Mouse (Mus musculus) testis, postnatal 10 days (tissue): Measurements from ENCODE around the gene Ric8b.

Experiments
- DNase-seq: peaks from one replicate; pipeline ENCODE4 v3.0.0; 2021; ENCODE audit warnings: low spot score

Gene Ric8b

DNA sequence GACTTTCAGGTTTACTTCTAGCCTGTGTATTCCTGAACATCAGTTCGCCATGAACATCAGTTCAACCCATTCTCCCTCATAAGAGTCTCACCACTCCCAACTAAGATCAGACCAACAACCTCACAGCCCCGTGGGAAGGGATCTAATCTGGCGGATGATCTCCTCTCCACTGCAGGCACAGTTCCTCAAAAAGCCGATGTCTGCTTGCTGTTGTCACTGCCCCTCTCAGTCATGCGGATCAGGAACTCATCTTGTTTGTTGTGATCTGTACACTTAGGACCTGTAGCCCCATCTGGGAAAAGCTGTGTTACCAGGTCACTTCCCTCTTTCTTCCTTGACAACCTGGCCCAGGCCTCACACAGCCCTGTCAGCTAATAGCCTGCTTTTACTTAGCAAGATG, 45.7 kb downstream of the Ric8b start:
- no peak for DNase-seq

DNA sequence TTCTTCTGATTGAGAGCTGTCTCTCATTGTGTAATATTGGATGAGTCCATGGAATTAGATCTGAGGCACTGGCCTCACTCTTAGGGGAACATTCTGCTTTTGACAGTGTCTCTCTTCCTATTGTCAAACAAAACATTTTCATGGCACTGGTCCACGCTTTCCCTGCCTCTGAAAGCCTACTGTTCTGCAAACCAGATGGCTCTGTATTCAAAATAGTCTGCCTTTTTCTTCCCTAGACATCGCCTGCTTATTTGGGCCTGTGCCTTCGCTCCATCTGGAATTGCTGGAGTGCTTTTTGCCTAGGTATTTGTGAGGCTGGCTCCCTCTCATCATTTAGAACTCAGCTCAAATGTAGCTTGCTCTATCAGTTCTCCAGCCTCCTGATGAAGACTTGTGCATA, 46.3 kb downstream of the Ric8b start:
- DNase-seq: no peak

DNA sequence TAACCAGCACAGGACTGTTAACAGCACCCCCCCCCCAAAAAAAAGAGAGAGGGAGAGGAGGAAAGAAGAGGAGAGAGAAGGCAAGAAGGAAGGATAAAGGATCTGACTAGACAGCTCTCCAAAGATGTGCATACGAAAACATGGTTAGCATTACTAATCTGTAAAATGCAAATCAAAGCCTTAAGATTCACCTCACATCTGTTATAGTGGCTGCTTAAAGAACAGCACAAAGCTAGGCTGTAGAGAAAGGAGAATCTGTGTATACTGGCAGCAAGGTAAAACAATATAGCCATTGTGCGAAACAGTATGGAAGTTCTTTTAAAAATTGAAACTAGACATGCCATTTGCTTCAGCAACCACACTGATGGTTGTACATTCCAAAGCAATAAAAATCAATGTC, 49.1 kb downstream of the Ric8b start:
- DNase-seq: no peak

DNA sequence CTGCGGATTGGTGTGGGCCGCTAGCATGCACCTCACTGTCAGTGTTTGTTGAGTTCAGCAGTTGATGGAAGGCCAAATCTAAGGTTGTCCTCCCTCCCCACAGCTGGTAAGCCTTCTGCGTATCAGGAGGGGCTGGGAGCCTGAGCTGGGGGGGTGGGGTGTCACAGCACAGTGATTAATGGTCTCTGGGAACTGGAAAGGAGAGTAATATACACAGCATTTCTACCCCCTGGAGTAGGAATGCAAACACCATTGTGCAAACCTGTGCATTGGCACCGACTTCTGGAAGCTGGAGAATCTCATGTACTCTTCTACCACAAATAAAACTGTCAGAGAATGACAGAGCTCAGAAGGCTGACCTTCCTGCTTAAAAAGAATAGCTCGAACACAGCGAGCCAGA, 50.2 kb downstream of the Ric8b start:
- DNase-seq: no peak

DNA sequence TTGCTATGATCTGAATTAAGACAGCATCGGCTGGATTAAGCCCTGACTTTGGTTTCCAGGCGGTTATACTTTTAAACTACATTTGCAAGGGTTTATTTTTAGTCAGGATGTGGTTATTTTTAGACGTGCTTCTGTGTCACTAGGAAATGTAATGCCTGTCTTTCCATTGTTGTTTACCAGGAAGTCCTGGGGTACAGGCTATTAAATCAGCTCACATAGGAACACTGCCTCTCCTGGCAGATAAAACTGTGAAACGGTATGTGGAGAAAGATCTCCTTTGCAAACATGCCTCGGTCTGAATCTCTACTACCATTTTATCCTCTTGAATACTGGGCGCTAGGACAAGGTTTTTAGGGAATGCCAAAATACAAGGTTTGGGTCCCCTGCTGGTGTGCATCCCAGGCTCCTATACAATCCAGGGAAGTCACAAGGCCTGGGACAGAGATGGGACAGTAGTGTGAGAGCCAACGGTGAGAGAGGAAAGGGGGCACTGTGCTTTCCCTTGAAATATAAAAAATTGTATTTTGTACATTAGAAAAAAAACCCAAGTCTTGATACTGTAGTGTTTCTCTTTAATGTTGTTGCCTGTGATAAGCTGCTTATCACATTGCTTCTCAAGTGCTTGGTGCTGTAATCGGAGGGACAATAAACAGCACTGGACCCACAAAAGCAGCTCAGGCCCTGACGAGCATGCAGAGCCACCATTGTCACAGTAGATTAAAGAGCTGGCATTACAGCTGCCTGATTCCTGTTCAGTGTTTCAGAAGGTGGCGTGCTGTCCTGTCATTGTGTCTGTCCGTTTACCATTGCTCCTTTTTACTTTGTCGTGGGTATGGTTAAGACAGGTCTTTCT, 51.7 kb downstream of the Ric8b start:
- DNase-seq: no peak

DNA sequence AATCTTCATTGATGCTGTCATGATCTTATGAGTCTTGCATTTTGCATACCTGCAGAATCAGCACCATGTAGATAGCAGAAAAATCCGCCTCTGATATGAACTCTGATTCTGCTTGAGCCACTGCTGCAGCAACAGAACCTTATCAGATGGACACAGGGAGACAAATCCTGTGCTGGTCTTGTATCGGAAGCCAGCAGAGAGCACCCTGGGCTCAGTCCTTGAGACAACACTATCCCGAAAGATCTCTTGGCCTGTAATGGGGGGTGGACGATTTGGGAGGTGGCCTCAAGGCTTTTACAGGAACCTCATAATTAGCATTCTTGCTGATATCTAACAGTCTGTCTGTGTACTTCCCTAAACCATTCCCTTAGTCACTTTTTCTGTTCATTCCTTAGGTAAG, 57.8 kb downstream of the Ric8b start:
- DNase-seq: no peak

DNA sequence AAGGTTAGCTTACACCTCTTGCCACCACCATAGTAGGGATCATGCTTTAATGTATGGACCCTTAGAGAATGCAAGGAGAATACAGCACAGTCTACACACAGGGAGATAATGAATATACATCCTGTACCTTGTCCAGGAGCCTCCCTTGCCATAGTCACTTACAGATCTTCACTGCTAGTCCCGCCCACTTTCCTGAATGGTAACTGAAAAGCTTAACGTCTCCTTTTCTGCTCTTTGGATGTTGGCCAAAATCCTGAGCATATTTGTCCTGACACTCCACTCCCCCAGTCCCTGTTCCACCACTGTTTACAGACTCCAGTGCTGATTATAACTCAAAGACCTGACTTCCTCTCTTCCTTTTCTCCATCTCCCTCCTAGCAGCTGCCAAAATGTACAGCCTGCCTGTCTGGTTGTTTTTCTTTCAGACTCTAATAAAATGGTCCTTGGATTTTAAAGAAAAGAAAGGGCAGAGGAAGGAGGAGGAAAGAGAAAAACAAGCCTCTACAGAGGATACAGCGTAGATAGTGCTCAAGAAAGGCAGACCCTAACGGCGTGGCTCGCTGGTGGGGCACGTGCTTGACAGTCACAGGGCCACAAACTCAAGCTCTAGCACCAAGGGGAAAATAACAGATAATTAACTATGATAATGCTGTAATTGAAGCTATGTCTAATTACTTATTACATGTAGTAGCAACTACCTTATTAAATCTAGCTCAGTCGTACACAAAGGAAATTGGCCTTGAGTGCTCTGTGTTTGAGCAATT, 59.4 kb downstream of the Ric8b start:
- peak; percentile 38 for DNase-seq

DNA sequence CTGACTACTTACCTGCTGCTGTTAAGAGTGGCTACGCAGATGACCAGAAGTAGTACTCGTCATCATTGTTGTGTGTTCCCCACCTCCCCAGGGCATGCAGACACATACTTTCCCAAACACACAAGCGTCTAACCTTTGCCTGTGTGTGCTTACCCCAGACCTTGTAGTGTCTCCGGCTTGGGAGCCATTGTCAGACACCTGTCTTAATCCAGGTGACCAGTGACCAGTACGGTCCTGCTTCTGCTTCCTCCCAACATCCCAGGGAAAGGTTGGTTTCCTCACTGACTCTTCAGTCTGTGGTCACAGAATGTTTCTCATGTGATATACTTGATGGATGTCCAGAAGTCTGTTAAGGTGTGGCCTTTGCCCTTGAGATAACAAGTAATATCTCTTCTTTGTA, 62.9 kb downstream of the Ric8b start:
- DNase-seq: peak; percentile 31

DNA sequence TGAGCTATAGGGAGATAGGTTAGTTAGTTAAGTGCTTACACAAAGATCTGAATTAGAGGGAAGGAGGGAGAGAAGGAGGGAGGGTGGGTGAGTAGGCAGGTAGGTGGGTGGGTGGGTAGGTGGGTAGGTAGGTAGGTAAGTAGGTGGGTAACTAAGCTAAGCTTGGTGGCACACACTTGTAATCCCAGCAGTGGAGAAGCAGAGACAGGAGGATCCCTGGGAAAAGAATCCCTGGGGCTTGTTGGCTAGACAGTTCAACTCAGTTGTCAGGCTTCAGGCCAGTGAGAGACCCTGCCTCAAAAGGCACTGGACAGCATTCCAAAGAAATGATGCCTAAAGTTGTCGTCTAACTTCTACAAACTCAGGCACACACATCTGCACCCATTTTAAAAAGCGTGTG, 64.0 kb downstream of the Ric8b start:
- DNase-seq: peak; percentile 14

DNA sequence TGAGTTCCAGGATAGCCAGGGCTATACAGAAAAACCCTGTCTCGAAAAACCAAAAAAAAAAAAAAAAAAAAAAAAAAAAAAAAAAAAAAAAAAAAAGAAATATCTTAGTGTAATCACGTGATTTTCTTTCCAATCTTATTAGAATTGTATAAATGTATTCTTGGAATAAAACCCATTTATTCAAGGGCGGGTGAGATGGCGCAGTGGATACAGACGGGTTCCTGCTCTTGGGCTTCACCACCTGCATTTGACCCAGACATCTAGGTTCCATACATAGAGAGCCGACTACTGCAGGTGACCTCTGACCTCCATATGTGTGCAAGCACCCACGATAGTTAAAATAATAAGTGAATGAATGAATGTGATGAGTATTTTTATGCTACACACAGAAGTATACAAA, 65.3 kb downstream of the Ric8b start:
- DNase-seq: peak; percentile 20

DNA sequence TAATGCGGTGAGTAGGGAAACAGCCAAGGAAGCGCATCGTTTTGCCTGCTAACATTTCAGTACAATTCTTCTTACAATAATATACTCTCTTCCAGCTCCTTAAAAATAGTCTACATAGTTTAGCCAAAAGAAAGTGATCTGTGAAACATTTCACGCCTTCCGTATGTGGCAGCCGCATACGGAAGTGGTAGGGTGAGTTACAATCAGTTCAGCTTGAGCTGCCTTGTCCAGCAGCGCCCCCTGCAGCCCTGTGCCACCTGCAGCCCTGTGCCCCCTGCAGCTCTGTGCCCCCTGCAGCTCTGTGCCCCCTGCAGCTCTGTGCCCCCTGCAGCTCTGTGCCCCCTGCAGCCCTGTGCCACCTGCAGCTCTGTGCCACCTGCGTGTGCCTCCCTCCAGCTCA, 68.5 kb downstream of the Ric8b start:
- peak; percentile 77 for DNase-seq

DNA sequence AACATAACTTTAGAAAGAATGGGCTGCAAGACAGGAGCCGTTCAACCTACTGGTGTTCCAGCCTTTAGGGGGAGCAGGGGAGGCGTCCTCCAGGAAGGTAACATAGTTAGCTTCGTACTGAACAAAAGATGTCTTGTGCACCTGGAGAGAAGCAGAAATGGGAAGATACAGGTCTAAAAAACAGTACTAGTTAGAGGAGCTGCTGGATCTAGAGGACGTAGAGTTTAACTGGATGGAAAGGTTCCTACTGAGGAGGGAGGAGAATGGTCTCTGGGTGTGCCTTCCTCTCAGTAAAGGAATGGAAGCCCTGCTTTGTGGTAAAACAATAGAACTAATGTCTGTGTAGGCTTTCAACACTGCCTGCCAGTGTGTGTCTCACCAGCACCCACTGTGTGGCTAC, 70.2 kb downstream of the Ric8b start:
- DNase-seq: peak; percentile 27

DNA sequence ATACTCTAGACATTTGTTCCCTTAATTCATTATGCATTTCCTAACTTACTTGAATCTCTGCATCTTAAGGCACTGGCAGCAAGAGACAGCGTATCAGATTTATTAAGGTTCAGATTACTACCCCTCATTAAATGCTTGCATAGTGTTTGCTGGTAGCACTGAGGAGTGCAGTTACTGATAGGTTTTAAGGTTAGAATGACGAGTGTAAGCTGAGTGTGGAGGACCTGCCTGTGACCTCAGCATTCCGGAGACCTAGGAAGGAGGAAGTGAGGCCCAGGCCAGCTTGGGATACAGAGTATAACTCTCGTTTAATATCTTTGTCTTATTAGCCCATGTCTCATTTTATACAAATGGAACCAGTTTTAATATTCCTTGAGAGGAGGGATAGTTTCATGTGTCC, 71.2 kb downstream of the Ric8b start:
- peak; percentile 13 for DNase-seq

DNA sequence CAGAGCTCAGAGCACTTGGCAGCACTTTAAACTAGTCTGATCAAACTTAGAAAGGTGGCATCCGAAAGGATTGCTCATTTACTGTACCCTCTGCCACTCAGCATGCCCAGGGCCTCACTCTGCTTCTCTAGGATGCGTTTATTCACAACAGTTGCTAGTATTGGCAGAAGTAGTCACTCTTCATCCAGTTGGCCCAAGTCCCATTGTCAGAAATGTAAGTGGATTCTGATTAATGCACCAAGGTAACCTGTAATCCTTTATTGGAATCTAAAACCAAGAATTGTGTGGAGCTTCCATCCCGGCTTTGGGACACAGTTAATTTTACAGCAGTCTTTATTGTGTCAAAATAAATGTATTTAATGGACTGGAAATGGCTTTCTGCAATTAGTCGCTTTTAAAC, 76.9 kb downstream of the Ric8b start:
- DNase-seq: peak; percentile 9

DNA sequence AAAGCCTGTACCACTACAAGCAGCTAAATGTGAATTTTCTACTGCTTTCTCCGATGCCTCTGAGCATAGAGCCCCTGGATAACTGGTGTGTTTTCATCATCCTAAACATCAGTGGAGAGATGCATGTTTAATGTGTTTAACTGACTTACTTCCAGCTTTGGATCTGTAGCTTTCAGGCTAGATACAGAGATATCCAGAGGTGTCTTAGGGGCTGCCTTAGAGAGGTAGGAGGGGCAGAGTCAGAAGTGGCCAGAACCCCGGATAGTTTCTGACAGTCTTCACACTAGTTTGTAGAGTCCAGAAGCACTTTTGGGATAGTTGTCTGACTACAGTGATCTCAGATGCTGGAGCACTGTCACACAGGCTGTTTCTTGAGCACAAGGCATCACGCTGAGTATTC, 77.6 kb downstream of the Ric8b start:
- peak; percentile 11 for DNase-seq

DNA sequence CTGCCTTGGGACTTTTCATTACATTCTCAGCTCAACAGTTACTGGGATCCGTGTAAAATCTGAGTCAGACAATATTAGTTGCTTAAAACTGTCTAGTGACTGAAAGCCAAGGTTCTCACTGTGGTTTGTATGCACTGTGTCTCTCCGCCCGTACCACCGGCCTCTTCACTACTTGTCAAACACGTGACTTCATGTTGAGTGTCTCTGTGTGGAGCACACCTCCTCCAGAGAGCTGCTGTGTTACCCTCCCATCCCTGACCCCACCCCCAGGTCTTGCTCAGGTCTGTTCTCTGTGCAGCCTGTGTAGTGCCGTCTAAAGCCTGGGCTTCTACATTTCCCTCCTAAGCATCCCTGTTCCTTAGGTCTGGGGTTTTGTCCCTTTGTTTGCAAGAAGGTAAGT, 79.0 kb downstream of the Ric8b start:
- DNase-seq: peak; percentile 36

DNA sequence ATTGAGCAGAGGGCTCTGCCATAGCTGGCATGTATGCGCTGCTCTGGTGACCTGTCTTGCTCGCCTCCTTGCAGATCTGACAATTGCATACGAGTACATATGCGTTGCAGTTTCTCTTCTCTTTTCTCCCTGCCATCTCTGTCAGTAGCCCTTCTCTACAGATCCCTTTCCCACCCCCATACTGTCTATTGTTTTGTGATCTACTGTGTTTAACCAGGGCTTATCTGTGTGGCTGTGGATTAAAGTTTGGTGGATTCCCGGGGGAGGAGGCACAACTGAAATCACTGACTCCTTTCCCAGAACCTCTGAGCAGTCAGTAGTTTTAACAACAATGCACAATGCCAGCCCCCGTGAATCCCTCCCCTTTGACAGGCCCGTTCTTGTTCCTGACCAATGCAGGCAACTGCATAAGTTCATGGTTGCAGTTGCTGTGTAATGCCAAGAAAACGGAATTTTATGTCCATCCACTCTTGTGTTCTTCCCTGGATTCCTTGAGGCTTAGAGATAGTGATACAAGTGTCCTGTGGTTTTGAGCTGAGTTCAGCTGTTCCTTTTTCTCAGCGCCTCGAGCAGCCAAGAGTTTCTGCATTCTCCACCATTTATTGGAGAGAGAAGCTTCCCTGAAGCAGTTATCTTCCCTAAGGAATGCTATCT, 80.3 kb downstream of the Ric8b start:
- peak; percentile 49 for DNase-seq

DNA sequence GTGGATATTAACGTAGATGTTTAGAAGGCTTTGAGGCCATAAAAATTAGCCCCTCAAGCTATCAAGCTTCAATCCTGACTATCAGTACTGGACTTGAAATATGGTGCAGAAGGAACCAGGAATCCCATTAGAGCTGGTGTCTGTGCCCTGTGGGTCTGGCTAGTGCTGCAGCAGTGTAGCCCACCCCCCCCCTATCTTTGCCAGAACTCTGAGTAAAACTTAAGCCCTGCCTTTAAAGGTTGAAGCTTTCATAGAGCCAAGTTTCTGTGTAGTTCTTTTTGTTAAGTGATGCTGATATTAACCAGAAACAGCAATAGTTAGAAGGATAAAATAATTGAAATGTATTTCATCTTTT, 80.8 kb downstream of the Ric8b start:
- no peak for DNase-seq

DNA sequence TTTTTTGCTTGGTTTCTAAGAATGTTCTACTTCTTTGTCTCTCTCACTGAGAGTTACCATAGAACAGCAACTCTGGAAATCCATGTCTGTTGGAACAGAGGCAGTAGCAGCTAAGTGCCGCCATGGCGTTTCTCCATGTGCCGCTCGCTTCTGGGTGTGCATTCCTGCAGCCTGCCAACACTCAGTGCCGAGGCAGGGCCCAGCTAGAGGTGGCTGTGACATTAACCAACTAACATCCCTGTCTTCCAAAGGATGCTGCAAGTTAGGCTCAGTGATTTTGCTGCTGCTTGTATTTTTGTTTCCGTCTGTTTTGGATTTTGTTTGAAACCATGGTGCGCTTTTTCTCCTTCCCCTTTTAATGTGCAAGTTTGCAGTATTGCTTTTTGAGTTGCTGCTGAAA, 84.5 kb downstream of the Ric8b start:
- no peak for DNase-seq

DNA sequence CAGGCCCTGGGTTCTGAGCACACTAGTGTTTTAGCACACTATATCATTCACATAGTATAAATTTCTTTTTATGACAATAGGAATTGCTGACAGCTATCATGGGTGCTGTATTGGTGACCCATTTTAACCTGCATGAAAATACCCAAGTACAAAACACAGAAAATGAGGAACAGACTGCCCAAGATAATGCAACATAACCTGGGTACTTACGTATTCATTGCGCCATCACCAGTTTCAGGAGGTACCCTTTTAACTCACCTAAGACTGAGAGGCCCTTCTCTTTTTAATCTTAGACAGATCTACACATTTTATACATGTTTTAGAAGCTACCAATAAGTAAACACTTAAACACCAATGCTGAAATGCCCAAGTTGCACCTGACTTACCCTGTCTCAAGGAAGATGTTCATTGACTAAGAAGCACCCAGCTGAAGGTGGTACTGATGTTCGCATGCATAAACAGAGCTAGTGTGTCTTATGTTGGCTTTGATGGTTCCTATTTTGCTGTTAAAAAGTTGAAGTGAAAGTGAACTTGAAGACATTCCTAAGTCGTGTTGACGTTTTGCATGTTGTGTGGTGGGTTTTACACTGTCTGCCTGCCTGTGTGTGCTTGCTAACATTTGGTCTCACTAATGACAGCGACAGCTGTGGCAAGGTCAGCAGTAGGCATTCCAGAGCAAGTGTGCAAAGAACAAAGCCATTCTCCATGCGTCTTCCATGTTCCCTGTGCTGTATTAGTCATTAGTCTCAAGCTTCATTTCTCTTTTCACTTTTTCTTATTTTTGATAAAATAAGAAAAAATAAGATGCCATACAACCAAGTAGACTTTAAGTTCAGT, 86.0 kb downstream of the Ric8b start:
- DNase-seq: no peak

DNA sequence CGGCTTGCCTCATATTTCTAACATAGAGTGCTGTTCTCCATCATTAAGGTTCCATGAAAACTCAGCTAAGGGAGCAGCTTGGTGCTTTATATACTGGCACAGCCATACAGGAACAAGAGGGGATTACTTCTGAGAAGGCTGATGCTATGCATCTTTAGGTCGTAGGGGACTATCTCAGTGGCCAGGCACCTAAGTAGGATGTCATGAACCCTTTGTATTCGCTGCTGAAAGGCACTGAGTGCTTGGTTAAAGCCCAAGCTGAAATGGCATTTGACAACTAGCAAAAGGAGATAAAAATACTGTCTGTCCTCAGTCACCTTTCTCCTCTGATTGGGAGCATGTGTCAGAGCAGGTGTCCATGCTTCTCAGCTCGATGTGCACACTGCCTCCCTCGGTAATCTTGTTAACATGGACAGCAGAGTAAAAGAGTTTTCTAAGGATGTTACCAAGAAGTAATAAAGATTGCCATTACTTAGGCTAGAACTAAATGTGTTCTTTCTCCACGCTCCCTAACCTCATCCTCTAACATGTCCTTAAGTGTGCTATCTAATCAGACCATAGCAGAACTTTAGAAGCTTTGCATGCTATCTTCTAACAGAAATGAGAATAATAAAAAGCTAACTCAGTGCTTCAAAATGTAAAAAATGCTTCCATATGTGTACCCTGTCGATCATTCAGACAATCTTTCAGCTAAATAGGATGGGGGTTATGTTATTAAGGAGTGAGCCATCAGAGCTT, 89.3 kb downstream of the Ric8b start:
- no peak for DNase-seq
